Mouse (Mus musculus): ENCODE measurements around the gene Cyp2c23.

- TF ChIP-seq POLR2A (IDR thresholded peaks at IDR 0.05; ENCODE audit: insufficient read length, low read depth) = no peak
- TF ChIP-seq E2F4 (IDR thresholded peaks at IDR 0.05; ENCODE audit: insufficient read depth) = no peak
- no peak for TF ChIP-seq TCF12 (IDR thresholded peaks at IDR 0.05; ENCODE audit: insufficient read depth, poor library complexity, severe bottlenecking)
- TF ChIP-seq USF1 (IDR thresholded peaks at IDR 0.05; ENCODE audit: low read depth) = no peak
- no peak for TF ChIP-seq TCF3 (IDR thresholded peaks at IDR 0.05; ENCODE audit: insufficient read length, low read depth)
- no peak for TF ChIP-seq MAX (IDR thresholded peaks at IDR 0.05; ENCODE audit: low read depth)
- no peak for TF ChIP-seq SRF (IDR thresholded peaks at IDR 0.05; ENCODE audit: control insufficient read depth, insufficient read length, low read depth)
- no peak for TF ChIP-seq POLR2AphosphoS2 (IDR thresholded peaks at IDR 0.05; ENCODE audit: insufficient read length, low read depth)
- no peak for TF ChIP-seq MYOG (IDR thresholded peaks at IDR 0.05; ENCODE audit: control insufficient read depth in 1 of 3, insufficient read depth in 1 of 3, insufficient read length in 2 of 3, low read depth in 2 of 3)
- no peak for TF ChIP-seq MYOD1 (IDR thresholded peaks at IDR 0.05; ENCODE audit: control insufficient read depth in 1 of 3, insufficient read length in 2 of 3, low read depth in 2 of 3)
- no peak for TF ChIP-seq CEBPB (IDR thresholded peaks at IDR 0.05; ENCODE audit: insufficient read depth, poor library complexity, severe bottlenecking)
- no peak for TF ChIP-seq REST (IDR thresholded peaks at IDR 0.05; ENCODE audit: insufficient read depth, insufficient read length)
These were observed at the start of gene Cyp2c23 for GRCm38 (mm10) chr19:44028972-44029371.

Measured in myocyte (in vitro differentiated cells).